Mouse (Mus musculus) brain, embryonic 14.5 days (tissue): ENCODE data around the gene Btbd9.

Source experiments
- CTCF ChIP-seq: fragments of 200-500 bp; IDR thresholded peaks from 2 replicates; pipeline ENCODE4 v1.5.1; 2012; ENCODE audit warnings: inconsistent platforms, mild to moderate bottlenecking, moderate library complexity, borderline replicate concordance; ENCODE audit not compliant: insufficient read depth, insufficient read length; ENCODE audit errors: extremely low read depth
- POLR2A ChIP-seq: fragments of 200-500 bp; IDR thresholded peaks from 2 replicates; pipeline ENCODE4 v1.6.1; 2012; ENCODE audit warnings: mild to moderate bottlenecking, inconsistent platforms, borderline replicate concordance; ENCODE audit not compliant: poor library complexity, insufficient read depth, insufficient read length, severe bottlenecking; ENCODE audit errors: extremely low read depth

GRCm38 (mm10) chr17:30221677-30222076, 354.6 kb downstream of the Btbd9 start:
- TF ChIP-seq POLR2A (no peak), CTCF (no peak)
